Mouse (Mus musculus) heart, postnatal 0 days (tissue): Measurements from ENCODE around the gene Uhrf1bp1l. TPM values are rescaled to one million over a fixed set of nuclear protein-coding genes. Genes with fewer than 3 reads are reported as not detected.

Source experiments
- ATAC-seq: fragments of 200-750 bp; cut with Nextera tagmentation; 2 replicates; pipeline ENCODE4 v1.8.0; 2017; ENCODE audit warnings: low read depth, moderate number of reproducible peaks, moderate library complexity; ENCODE audit not compliant: insufficient read depth
- DNase-seq: peaks from one replicate; pipeline ENCODE4 v3.0.0-alpha.2; 2016; ENCODE audit warnings: low spot score
- H3K27ac ChIP-seq: fragments of 300-500 bp; sonication (generic); 2 replicates; pipeline ENCODE4 v1.5.1; 2014; ENCODE audit warnings: low read depth, mild to moderate bottlenecking
- H3K27me3 ChIP-seq: fragments of 300-500 bp; sonication (generic); 2 replicates; pipeline ENCODE4 v1.6.1; 2014; ENCODE audit warnings: low read length, mixed read lengths; ENCODE audit not compliant: control insufficient read depth, insufficient read depth
- H3K36me3 ChIP-seq: fragments of 300-500 bp; sonication (generic); replicated peaks from 2 replicates; pipeline ENCODE4 v1.6.1; 2014; ENCODE audit warnings: low read length, mixed read lengths; ENCODE audit not compliant: control insufficient read depth, insufficient read depth
- H3K4me1 ChIP-seq: fragments of 300-500 bp; sonication (generic); 2 replicates; pipeline ENCODE4 v1.6.1; 2014; ENCODE audit warnings: antibody characterized with exemption; ENCODE audit not compliant: control insufficient read depth, insufficient read depth
- H3K4me2 ChIP-seq: fragments of 300-500 bp; sonication (generic); 2 replicates; pipeline ENCODE4 v1.6.1; 2014; ENCODE audit warnings: low read depth, mild to moderate bottlenecking, low read length, moderate library complexity
- H3K4me3 ChIP-seq: fragments of 300-500 bp; sonication (generic); 2 replicates; pipeline ENCODE4 v1.5.1; 2014; ENCODE audit warnings: low read depth, low read length
- H3K9ac ChIP-seq: fragments of 300-500 bp; sonication (generic); replicated peaks from 2 replicates; pipeline ENCODE4 v1.6.1; 2014; ENCODE audit warnings: low read depth, low read length, mixed read lengths
- H3K9me3 ChIP-seq: fragments of 300-500 bp; sonication (generic); replicated peaks from 2 replicates; pipeline ENCODE4 v1.6.1; 2016; ENCODE audit warnings: low read length; ENCODE audit not compliant: control insufficient read depth
- CTCF ChIP-seq: IDR thresholded peaks from 2 replicates; pipeline ENCODE4 v1.5.1; 2016; ENCODE audit warnings: antibody characterized with exemption, control low read depth, low read depth
- EP300 ChIP-seq: IDR thresholded peaks from 2 replicates; pipeline ENCODE4 v1.6.1; 2016; ENCODE audit warnings: antibody characterized with exemption, low read depth
- WGBS: fragments of 180-500 bp; shearing (Covaris S2); extraction: QIAGEN DNeasy Blood & Tissue Kit; methylation state at CpG from one replicate; pipeline ENCODE4 v1.1.7; 2014; 5-methylcytosine and 5-hydroxymethylcytosine counted together
- polyA plus RNA-seq: library from polyadenylated mRNA; unstranded; fragments of >200 nt; fragmentation: Nextera tagmentation; extraction: Ambion mirVana; gene quantifications from 2 replicates; pipeline ENCODE4 v1.2.1, GENCODE M21; 2015
- total RNA-seq: library from RNA; depleted of rRNA; stranded (reverse); fragments of >200 nt; gene quantifications from 2 replicates; pipeline ENCODE4 v1.2.3, GENCODE M21; 2014; ENCODE audit warnings: low replicate concordance

Uhrf1bp1l gene
- total and polyA plus RNA-seq, 2 experiments from 2014 or later, result 13.7 to 21.6 TPM

GRCm38 (mm10) chr10:89745666-89746020 lies 852 bp downstream of the Uhrf1bp1l start:
- ATAC-seq, result no peak
- no peaks in the 10 kb centered on the region for H3K9me3 ChIP-seq
- peak overlapping the region; percentile 95 for H3K9ac ChIP-seq
- H3K27ac ChIP-seq, result peak overlapping the region; percentile 87
- H3K4me3 ChIP-seq, result peak overlapping the region; percentile 95
- TF ChIP-seq EP300, result no peak
- no peak for TF ChIP-seq CTCF
- peak overlapping the region; percentile 79 for H3K4me2 ChIP-seq
- WGBS, result under 1% methylated on average over 14 of the region's 14 CpGs
- H3K27me3 ChIP-seq, result no peaks in the 10 kb centered on the region
- H3K36me3 ChIP-seq, result no peaks in the 10 kb centered on the region
- peak; percentile 49 for DNase-seq
- H3K4me1 ChIP-seq, result peaks cover 7% of the 10 kb centered on the region

GRCm38 (mm10) chr10:89746581-89746980 lies 1.8 kb downstream of the Uhrf1bp1l start:
- WGBS, result 76% methylated on average over 3 of the region's 3 CpGs
- DNase-seq, result no peak
- no peak for ATAC-seq

GRCm38 (mm10) chr10:89747221-89747905 lies 2.6 kb downstream of the Uhrf1bp1l start:
- no peak overlapping the region for H3K27ac ChIP-seq
- ATAC-seq, result no peak
- 67% methylated on average over 8 of the region's 8 CpGs for WGBS
- TF ChIP-seq EP300 (no peak), CTCF (no peak)
- no peak overlapping the region for H3K9ac ChIP-seq
- no peaks in the 10 kb centered on the region for H3K36me3 ChIP-seq
- no peak for DNase-seq
- peak overlapping the region; percentile 7; the same call in 1 of the 2 replicates for H3K4me2 ChIP-seq
- H3K4me1 ChIP-seq, result peaks cover 10% of the 10 kb centered on the region
- H3K9me3 ChIP-seq, result no peaks in the 10 kb centered on the region
- no peaks in the 10 kb centered on the region for H3K27me3 ChIP-seq
- no peak overlapping the region for H3K4me3 ChIP-seq

More at GRCm38 (mm10) chr10:89746581-89746980, 1.8 kb downstream of the Uhrf1bp1l start:
- Histone ChIP-seq H3K36me3 (no peaks in the 10 kb centered on the region), H3K9me3 (no peaks in the 10 kb centered on the region), H3K27me3 (no peaks in the 10 kb centered on the region), H3K4me1 (peaks cover 7% of the 10 kb centered on the region), H3K27ac (no peak overlapping the region), H3K9ac (no peak overlapping the region), H3K4me2 (no peak overlapping the region), H3K4me3 (no peak overlapping the region)
- TF ChIP-seq CTCF (no peak), EP300 (no peak)

GRCm38 (mm10) chr10:89747911-89748310 lies 3.1 kb downstream of the Uhrf1bp1l start:
- Histone ChIP-seq H3K4me2 (no peak overlapping the region), H3K9me3 (no peaks in the 10 kb centered on the region), H3K27me3 (no peaks in the 10 kb centered on the region), H3K27ac (no peak overlapping the region), H3K36me3 (no peaks in the 10 kb centered on the region), H3K4me3 (no peak overlapping the region), H3K4me1 (peaks cover 10% of the 10 kb centered on the region), H3K9ac (no peak overlapping the region)
- DNase-seq (no peak), ATAC-seq (no peak)
- WGBS, result 83% methylated on average over 1 of the region's 1 CpGs
- TF ChIP-seq CTCF, result no peak
- no peak for TF ChIP-seq EP300

- Histone ChIP-seq H3K27ac (no peak overlapping the region), H3K4me1 (peaks cover 10% of the 10 kb centered on the region), H3K4me3 (no peak overlapping the region), H3K9me3 (no peaks in the 10 kb centered on the region), H3K9ac (no peak overlapping the region), H3K27me3 (no peaks in the 10 kb centered on the region), H3K4me2 (no peak overlapping the region), H3K36me3 (no peaks in the 10 kb centered on the region)
- DNase-seq (peak; percentile 15), ATAC-seq (no peak)
- TF ChIP-seq EP300, result no peak
- no peak for TF ChIP-seq CTCF
- 82% methylated on average over 2 of the region's 2 CpGs for WGBS
Observed at GRCm38 (mm10) chr10:89748619-89749018, 3.8 kb downstream of the Uhrf1bp1l start.

GRCm38 (mm10) chr10:89751069-89751468 lies 6.3 kb downstream of the Uhrf1bp1l start:
- no peak for TF ChIP-seq EP300
- TF ChIP-seq CTCF, result no peak
- DNase-seq (peak; percentile 68), ATAC-seq (peak; percentile 49; the same call in 1 of the 2 replicates)
- H3K4me1 ChIP-seq, result peaks cover 10% of the 10 kb centered on the region
- no peak overlapping the region for H3K9ac ChIP-seq
- H3K36me3 ChIP-seq, result no peaks in the 10 kb centered on the region
- no peaks in the 10 kb centered on the region for H3K27me3 ChIP-seq
- H3K4me3 ChIP-seq, result no peak overlapping the region
- H3K9me3 ChIP-seq, result no peaks in the 10 kb centered on the region
- 49% methylated on average over 5 of the region's 5 CpGs for WGBS
- no peak overlapping the region for H3K4me2 ChIP-seq
- peak overlapping the region; percentile 43; the same call in 1 of the 2 replicates for H3K27ac ChIP-seq
